Mouse (Mus musculus): Measurements from ENCODE around the gene Mark3.

Gene Mark3

GRCm38 (mm10) chr12:111674850-111675486 is 100.6 kb downstream of the Mark3 start:
- DNase-seq (ENCODE audit: low read depth, low spot score) = no peak

GRCm38 (mm10) chr12:111675797-111676580 is 101.7 kb downstream of the Mark3 start:
- DNase-seq (ENCODE audit: low read depth, low spot score) = no peak

GRCm38 (mm10) chr12:111677421-111677820 is 103.1 kb downstream of the Mark3 start:
- no peak for DNase-seq (ENCODE audit: low read depth, low spot score)

- peak; percentile 91 for DNase-seq (ENCODE audit: low read depth, low spot score)
These were observed 103.8 kb downstream of the Mark3 start, which contains the start of gene Trmt61a for GRCm38 (mm10) chr12:111677882-111678669. TSS of gene Trmt61a (plus strand) at chr12:111678105.

GRCm38 (mm10) chr12:111678670-111678933 is 104.3 kb downstream of the Mark3 start:
- no peak for DNase-seq (ENCODE audit: low read depth, low spot score)

- DNase-seq (ENCODE audit: low read depth, low spot score) = no peak
These were observed 104.7 kb downstream of the Mark3 start for GRCm38 (mm10) chr12:111678997-111679396.

- DNase-seq (ENCODE audit: low read depth, low spot score) = no peak
These were observed 106.3 kb downstream of the Mark3 start for GRCm38 (mm10) chr12:111680661-111681060.

GRCm38 (mm10) chr12:111681305-111681704 is 107.0 kb downstream of the Mark3 start:
- DNase-seq (ENCODE audit: low read depth, low spot score) = no peak

- DNase-seq (ENCODE audit: low read depth, low spot score) = no peak
These were observed 107.7 kb downstream of the Mark3 start for GRCm38 (mm10) chr12:111682003-111682402.

GRCm38 (mm10) chr12:111682806-111683205 is 108.5 kb downstream of the Mark3 start:
- DNase-seq (ENCODE audit: low read depth, low spot score) = no peak

- DNase-seq (ENCODE audit: low read depth, low spot score) = no peak
These were observed 112.1 kb downstream of the Mark3 start for GRCm38 (mm10) chr12:111686390-111686789.

- peak; percentile 81 for DNase-seq (ENCODE audit: low read depth, low spot score)
These were observed 113.2 kb downstream of the Mark3 start for GRCm38 (mm10) chr12:111687350-111688068.

- DNase-seq (ENCODE audit: low read depth, low spot score) = no peak
These were observed 113.7 kb downstream of the Mark3 start for GRCm38 (mm10) chr12:111688069-111688428.

GRCm38 (mm10) chr12:111689426-111689825 is 115.1 kb downstream of the Mark3 start:
- DNase-seq (ENCODE audit: low read depth, low spot score) = no peak

- no peak for DNase-seq (ENCODE audit: low read depth, low spot score)
These were observed 117.1 kb downstream of the Mark3 start for GRCm38 (mm10) chr12:111691346-111691872.

- no peak for DNase-seq (ENCODE audit: low read depth, low spot score)
These were observed 118.6 kb downstream of the Mark3 start for GRCm38 (mm10) chr12:111692899-111693298.

GRCm38 (mm10) chr12:111693341-111694270 is 119.3 kb downstream of the Mark3 start:
- DNase-seq (ENCODE audit: low read depth, low spot score) = no peak

GRCm38 (mm10) chr12:111694271-111694781 is 120.0 kb downstream of the Mark3 start:
- no peak for DNase-seq (ENCODE audit: low read depth, low spot score)

GRCm38 (mm10) chr12:111694880-111695804 is 120.8 kb downstream of the Mark3 start:
- DNase-seq (ENCODE audit: low read depth, low spot score) = no peak
